Mouse (Mus musculus) ovary, postnatal 10 days (tissue): ENCODE measurements around the gene Ambp.

Source experiments
- DNase-seq: peaks from one replicate; pipeline ENCODE4 v3.0.0; 2022; ENCODE audit warnings: low spot score

The Ambp gene

GRCm38 (mm10) chr4:63118639-63119437 lies 35.8 kb downstream of the Ambp start:
- peak; percentile 52 for DNase-seq

- DNase-seq, result no peak
Observed at GRCm38 (mm10) chr4:63105651-63106050, 48.9 kb downstream of the Ambp start.

GRCm38 (mm10) chr4:63102025-63102424 lies 52.6 kb downstream of the Ambp start:
- DNase-seq, result no peak

- DNase-seq, result no peak
Observed at GRCm38 (mm10) chr4:63100478-63100877, 54.1 kb downstream of the Ambp start.

GRCm38 (mm10) chr4:63097603-63098002 lies 57.0 kb downstream of the Ambp start:
- DNase-seq, result no peak
